Mouse (Mus musculus): ENCODE results near the gene Olfr129. TPM values are rescaled to one million over a fixed set of nuclear protein-coding genes. Genes with fewer than 3 reads are reported as not detected.

The Olfr129 gene
- total and polyA plus RNA-seq, 3 experiments: not detected

DNA sequence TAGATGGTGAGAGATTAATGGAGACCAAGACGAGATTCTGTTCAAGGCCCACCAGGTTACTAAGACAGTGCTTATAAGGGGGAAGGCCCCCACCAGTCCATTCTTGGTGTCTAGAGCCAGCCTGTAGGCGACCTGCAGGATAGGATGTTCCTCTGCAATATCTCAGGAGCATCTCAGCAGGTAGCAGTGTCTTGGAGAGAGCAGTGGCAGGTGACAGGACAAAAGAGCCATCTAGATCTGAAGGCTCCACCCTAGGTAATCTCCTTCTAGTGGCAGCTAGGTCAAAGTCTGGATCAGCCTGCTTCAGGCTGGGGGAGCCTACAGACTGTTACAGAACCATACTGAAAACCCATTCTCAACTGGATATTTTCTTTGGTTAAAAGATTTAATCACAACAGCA, 54.9 kb downstream of the Olfr129 start:
- H3K36me3 ChIP-seq (ENCODE audit: control insufficient read depth, insufficient read depth, low read length): no peaks in the 10 kb centered on the region
- no peak overlapping the region for H3K9ac ChIP-seq (ENCODE audit: low read depth, low read length)
- H3K27me3 ChIP-seq (ENCODE audit: control insufficient read depth, insufficient read depth, low read length): no peaks in the 10 kb centered on the region
- H3K27ac ChIP-seq: no peak overlapping the region
- no peaks in the 10 kb centered on the region for H3K4me1 ChIP-seq (ENCODE audit: control insufficient read depth, insufficient read depth, low read length)
- no peaks in the 10 kb centered on the region for H3K79me2 ChIP-seq (replicated peaks; ENCODE audit: control insufficient read depth, insufficient read depth, low read length)
- no peak for DNase-seq
- intact Hi-C loops (cut with DNase I): no loop called here
- TF ChIP-seq CTCF (IDR thresholded peaks at IDR 0.05): no peak
- 42% methylated on average over 2 of the region's 2 CpGs for WGBS
- no peak overlapping the region for H3K4me3 ChIP-seq

Other genes starting within 250 kb of the Olfr129 start
- gene Olfr125, start 227.1 kb downstream of the Olfr129 start, total RNA-seq (2021): not detected
- gene Olfr125, start 227.1 kb downstream of the Olfr129 start, polyA plus RNA-seq (2012; rRNA removed): not detected in 2 replicates
- not detected for gene Olfr126, start 212.6 kb downstream of the Olfr129 start, total RNA-seq (2021)
- not detected in 2 replicates for gene Olfr126, start 212.6 kb downstream of the Olfr129 start, polyA plus RNA-seq (2012; rRNA removed)
- gene Olfr127, start 159.6 kb downstream of the Olfr129 start, total RNA-seq (2021): not detected
- not detected in 2 replicates for gene Olfr127, start 159.6 kb downstream of the Olfr129 start, polyA plus RNA-seq (2012; rRNA removed)
- not detected for gene Olfr128, start 139.5 kb downstream of the Olfr129 start, total RNA-seq (2021)
- gene Olfr128, start 139.5 kb downstream of the Olfr129 start, polyA plus RNA-seq (2012; rRNA removed): not detected in 2 replicates
- not detected for gene Olfr761, start 107.0 kb downstream of the Olfr129 start, total RNA-seq (2021)
- gene Olfr761, start 107.0 kb downstream of the Olfr129 start, polyA plus RNA-seq (2012; rRNA removed): not detected in 2 replicates
- not detected for gene Olfr130, start 3.8 kb upstream of the Olfr129 start, total RNA-seq (2021)
- not detected in 2 replicates for gene Olfr130, start 3.8 kb upstream of the Olfr129 start, polyA plus RNA-seq (2012; rRNA removed)
- not detected for gene Olfr131, start 28.6 kb upstream of the Olfr129 start, total RNA-seq (2021)
- not detected in 2 replicates for gene Olfr131, start 28.6 kb upstream of the Olfr129 start, polyA plus RNA-seq (2012; rRNA removed)
- gene Olfr132, start 74.4 kb upstream of the Olfr129 start, total RNA-seq (2021): not detected
- not detected in 2 replicates for gene Olfr132, start 74.4 kb upstream of the Olfr129 start, polyA plus RNA-seq (2012; rRNA removed)
- not detected for gene Olfr133, start 85.2 kb upstream of the Olfr129 start, total RNA-seq (2021)
- gene Olfr133, start 85.2 kb upstream of the Olfr129 start, polyA plus RNA-seq (2012; rRNA removed): not detected in 2 replicates
- not detected for gene Olfr134, start 111.3 kb upstream of the Olfr129 start, total RNA-seq (2021)
- not detected in 2 replicates for gene Olfr134, start 111.3 kb upstream of the Olfr129 start, polyA plus RNA-seq (2012; rRNA removed)
- gene Olfr135, start 144.3 kb upstream of the Olfr129 start, total RNA-seq (2021): not detected
- gene Olfr135, start 144.3 kb upstream of the Olfr129 start, polyA plus RNA-seq (2012; rRNA removed): not detected in 2 replicates
- not detected for gene Olfr138, start 201.0 kb upstream of the Olfr129 start, total RNA-seq (2021)
- gene Olfr138, start 201.0 kb upstream of the Olfr129 start, polyA plus RNA-seq (2012; rRNA removed): not detected in 2 replicates
- gene Olfr137, start 247.5 kb upstream of the Olfr129 start, total RNA-seq (2021): not detected
- gene Olfr137, start 247.5 kb upstream of the Olfr129 start, polyA plus RNA-seq (2012; rRNA removed): not detected in 2 replicates